Mouse (Mus musculus) lung, postnatal 4 days (tissue): ENCODE results near the gene Lrrtm4.

Experiments used
- DNase-seq, 2 experiments: peaks; one replicate each; pipeline ENCODE4 v3.0.0; 2021

The Lrrtm4 gene

GRCm38 (mm10) chr6:80331751-80332150 lies 313.1 kb downstream of the Lrrtm4 start:
- DNase-seq = no peak

GRCm38 (mm10) chr6:80352307-80352706 lies 333.6 kb downstream of the Lrrtm4 start:
- DNase-seq = no peak

DNA sequence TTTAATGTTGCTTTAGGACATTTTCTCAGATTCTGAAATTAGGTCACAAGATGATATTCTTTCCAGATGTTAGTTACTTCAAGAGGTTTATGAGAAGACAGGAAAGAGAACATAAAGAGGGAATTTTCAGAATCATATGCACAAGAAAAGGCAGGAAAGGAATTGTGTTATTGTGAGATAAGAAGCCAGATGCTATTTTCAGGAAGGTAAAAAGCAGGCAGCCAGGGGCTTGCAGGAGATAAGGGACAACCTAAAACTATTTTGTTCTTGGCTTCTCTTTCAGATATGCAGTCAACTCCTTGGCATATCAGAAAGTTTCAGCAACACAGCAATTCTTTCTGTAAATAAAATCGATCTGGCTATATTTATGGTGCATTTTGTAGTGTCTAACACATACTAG lies 338.4 kb downstream of the Lrrtm4 start:
- DNase-seq = no peak

DNA sequence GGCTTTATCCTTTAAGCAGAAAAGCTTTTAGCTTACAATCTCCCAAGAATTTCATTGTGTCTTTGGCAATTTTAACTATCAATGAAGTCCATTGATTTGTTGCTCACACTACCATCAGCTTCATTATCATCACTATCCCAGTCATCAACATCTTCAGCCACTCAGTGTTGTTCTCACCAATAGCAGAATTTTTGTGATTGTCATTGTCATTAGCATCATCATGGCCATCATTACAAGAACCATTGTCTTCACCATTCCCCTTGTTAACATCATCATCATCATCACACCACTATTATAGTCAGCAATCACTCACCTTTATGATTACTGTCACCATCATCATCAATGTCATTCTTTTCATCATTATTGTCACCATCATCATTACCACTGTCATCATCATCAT lies 344.9 kb downstream of the Lrrtm4 start:
- DNase-seq = no peak

GRCm38 (mm10) chr6:80366532-80366931 lies 347.9 kb downstream of the Lrrtm4 start:
- DNase-seq = no peak

DNA sequence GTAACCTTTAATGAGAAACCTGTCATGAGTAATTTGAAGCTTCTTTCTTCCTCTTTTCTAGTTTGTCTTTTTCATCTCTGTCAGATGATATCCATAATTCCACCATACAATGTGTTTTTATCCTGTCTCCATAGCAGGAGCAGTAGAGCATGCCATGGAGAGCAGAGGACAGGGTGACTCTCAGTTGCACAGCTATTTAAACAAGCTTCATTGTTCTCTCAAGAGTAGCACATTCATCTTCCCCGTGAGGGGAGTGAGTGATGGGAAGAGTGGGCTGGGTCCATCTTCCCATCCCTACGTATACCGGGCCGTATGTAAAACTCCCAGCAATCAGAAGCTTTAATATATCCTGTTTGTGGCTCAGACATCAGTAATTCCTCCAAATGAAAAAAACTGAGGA lies 370.9 kb downstream of the Lrrtm4 start:
- DNase-seq = no peak

- DNase-seq = no peak
Measured at GRCm38 (mm10) chr6:80406757-80407156, 388.1 kb downstream of the Lrrtm4 start.

DNA sequence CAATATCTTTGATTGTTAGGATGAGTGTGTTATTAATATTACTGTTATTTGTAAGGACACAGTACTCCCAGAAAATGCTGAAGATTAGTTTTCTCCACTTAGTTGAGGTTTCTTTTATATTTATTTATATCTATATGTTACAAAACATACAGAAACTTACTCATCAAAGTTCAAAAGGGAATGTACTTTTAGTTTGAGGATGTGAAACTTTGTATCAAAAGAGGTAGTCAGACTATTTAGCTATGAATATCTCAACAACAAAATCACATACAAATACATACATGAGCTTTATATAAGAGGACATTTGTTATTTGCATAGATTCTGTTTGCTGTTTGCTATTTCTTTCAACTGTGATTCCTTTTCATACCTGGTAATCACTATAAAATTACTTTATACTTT lies 421.5 kb downstream of the Lrrtm4 start:
- no peak for DNase-seq

DNA sequence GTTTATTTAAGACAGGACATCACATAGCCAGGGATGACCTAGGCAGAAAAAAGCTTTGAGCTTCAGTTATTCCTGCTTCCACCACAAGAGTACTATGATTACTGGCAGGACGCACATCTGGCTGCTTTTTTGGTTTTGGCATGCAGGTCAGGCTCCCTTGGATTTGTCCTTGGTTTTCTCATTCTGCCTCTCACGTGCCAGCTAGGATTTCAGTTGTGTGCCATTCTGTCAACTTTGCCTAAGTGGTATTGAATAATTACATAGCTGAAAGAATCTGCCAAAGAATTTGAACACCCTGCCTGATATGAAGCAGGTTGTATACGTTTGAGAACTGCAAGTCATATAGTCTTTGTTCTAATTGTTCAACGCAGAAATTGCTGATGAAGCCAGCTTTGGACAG lies 451.9 kb downstream of the Lrrtm4 start:
- no peak for DNase-seq

DNA sequence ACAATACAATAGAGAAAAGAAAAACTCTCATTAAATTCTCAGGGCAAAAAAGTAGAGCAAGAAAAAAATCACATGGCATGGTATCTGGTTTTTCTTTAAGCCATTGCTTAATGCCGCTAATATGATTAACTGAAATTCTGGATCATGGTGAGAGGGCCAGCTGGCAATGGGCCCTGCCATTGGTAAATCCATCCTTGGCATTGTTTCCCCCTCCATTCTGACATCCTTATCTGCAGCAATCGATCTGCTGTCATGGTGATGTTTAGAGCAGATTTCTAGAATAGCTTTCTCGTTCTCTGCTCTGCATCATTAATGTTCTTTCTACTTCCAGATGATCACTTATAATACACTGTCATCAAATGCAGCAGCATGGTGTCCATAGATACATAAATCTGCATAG lies 457.5 kb downstream of the Lrrtm4 start:
- DNase-seq = no peak

GRCm38 (mm10) chr6:80545017-80545416 lies 526.3 kb downstream of the Lrrtm4 start:
- no peak for DNase-seq

DNA sequence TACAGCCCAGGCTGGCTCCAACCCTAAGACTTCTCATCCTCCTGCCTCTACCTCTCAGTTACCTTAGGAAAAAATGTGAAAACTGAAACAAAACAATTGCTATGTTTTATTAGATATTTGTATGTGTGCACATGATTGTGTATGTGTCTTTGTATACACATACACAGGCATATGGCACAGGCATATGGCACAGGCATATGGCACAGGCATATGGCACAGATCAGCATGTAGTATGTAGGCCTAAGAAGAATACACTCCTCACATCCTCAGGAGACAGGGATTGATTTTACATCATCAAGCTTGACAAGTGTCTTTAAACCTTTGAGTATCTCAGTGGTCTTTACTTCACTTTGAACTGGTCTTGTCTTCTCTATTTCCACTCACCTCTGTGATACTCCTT lies 531.2 kb downstream of the Lrrtm4 start:
- no peak for DNase-seq

- DNase-seq = no peak
Measured at GRCm38 (mm10) chr6:80553398-80553797, 534.7 kb downstream of the Lrrtm4 start.

- no peak for DNase-seq
Measured at GRCm38 (mm10) chr6:80554991-80555390, 536.3 kb downstream of the Lrrtm4 start.

DNA sequence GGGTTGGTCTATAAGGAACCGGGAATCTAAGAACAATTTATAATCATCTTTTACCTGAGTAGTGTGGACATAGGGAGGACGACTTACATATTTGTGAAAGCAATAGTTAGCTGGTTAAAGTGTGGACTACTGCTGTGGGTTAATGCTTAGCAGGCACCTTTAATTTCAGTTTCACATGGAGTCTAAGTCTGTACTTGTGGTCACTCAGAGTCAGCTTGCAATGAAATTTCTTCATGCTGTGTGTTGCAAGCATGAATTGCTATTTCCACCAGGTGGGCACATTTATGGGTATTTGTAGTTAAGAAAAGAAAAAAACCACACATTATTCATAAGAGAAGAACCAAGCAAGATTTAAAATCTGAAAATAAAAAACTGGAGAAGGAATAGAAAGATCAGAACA lies 558.5 kb downstream of the Lrrtm4 start:
- no peak for DNase-seq

- DNase-seq = no peak
Measured at GRCm38 (mm10) chr6:80582225-80582624, 563.5 kb downstream of the Lrrtm4 start.

- DNase-seq = no peak
Measured at GRCm38 (mm10) chr6:80589776-80590175, 571.1 kb downstream of the Lrrtm4 start.

DNA sequence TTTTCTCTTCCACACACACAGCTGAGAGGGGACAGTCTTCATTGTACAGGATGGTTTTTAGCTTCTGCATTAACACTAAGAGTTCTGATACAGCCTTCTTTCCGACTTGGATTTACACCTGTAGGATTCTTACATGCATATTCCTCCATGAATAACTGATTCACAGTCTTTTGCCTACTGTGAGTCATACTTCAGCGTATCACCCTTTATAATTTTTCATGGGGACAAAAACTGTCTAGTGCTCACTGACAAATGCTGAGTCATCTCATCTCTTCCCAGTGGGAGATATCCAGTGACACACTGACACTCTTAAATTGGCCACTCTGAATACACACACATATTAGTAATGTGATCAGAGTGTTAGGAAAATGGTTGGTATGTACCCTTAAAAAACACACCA lies 600.8 kb downstream of the Lrrtm4 start:
- DNase-seq = no peak

DNA sequence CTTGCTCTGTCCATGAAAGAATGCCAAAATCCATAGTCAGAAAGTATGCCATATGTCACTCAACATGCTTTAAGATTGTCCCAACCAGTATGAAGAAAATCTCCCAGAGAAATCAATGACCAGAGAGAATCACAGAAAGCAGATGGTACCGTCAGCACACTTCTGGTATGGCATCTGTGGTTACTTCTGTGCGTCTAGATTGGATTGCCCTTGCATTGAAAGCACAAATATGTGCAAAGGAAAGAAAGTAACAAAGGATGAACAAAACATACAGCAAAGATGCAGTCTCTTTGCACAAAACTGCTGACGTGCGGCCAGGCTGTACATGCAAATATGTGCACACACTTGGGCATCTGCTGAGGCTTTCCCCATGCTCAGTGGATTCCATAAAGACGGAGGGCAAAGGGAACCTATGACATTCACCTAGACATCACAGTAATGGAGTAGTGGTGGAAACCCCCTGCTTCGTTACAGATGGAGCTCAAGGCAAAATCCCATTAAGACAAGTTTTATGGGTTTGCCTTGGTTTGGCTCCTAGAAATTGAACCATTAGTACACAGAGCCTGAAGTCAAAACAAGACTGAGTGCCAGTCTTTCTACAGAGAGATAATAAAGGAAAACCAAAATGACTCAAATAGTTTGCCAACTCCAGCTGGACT lies 604.1 kb downstream of the Lrrtm4 start:
- no peak for DNase-seq

DNA sequence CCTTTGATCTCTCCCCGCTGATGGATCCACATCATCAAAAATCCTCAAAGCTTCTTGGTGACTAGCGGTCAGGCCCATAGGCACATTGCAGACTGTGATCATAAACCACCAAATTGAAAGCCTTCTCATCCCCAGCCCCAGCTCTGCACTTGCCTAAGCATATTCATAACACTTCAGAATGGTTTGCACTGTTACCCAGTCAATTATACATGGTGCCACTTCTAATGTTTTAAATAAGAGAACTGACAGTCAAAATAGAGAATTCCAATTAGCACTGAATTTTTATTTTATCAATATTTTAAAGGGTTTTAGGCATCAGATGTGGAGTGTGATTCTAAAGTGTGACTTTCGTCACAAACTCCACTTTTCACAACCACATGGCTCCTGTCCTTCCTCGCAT lies 606.8 kb downstream of the Lrrtm4 start:
- DNase-seq = no peak

DNA sequence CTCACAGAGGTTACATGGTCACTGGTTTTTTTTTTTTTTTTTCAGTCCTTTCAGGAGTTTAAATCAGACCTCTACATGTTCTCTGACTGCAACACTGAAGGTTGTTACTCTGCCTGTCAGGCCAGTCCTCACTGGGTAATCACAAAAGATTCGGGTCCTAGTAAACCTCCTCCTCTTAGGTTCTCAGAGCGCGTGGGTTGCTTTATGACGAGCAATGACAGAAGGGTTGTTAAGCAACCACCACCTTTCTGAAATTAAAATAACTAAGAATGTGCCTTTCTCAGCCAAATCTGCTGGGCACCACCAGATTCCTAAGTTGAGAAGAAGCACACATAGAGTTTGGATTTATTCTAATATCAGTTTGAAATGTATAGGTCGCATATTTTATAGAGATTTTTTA lies 644.1 kb downstream of the Lrrtm4 start:
- no peak for DNase-seq

GRCm38 (mm10) chr6:80664039-80664438 lies 645.4 kb downstream of the Lrrtm4 start:
- no peak for DNase-seq

DNA sequence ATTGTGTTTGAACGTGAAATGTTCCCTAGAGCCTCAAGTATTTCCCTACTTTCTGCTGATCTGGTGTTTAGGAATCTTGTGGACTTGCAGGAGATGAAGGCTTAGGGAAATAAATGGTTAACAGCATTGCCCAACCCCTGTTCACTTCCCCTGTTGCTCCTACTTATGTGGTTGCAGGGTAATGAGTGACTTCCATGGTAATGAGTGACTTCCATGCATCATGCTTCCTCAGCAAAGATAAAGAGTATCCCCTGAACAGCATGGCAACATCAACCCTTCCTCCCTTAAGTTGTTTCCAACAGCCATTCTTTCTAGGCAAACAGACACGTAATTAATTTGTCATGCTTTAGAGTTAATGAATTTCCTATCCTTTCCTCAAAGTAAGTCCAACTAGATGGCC lies 685.5 kb downstream of the Lrrtm4 start:
- DNase-seq = no peak

GRCm38 (mm10) chr6:80720468-80720867 lies 701.8 kb downstream of the Lrrtm4 start:
- no peak for DNase-seq

DNA sequence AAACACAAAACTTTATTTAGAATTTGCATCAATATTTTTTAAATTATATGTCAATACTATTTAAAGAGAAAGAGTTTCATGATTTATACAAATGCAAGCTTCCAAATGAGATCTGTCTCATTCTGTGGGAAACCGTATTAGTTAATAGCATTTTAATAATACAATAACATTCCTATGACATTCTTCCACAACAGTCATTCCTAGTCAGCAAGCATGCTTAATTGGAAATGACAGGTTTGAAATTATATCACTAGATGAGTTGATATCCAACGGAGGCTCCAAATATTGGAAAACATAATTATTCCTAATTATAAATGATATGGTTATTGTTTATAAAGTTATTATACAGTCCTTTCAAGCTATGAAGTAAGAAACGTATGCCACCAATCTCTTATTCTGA lies 714.7 kb downstream of the Lrrtm4 start:
- DNase-seq = no peak

- DNase-seq = no peak
Measured at GRCm38 (mm10) chr6:80750769-80751168, 732.1 kb downstream of the Lrrtm4 start.
